Mouse (Mus musculus): ENCODE results near the gene Dnph1. TPM values are rescaled to one million over a fixed set of nuclear protein-coding genes. Genes with fewer than 3 reads are reported as not detected.
A peak's percentile ranks its signal among the peaks of the same experiment; 100 is the strongest.

The Dnph1 gene
- total and polyA plus RNA-seq, 2 experiments from 2014 or later: 9.9 to 19.2 TPM

- H3K27me3 ChIP-seq (ENCODE audit: insufficient read depth, low read length): no peaks in the 10 kb centered on the region
- no peak overlapping the region for H3K4me3 ChIP-seq (ENCODE audit: low read length)
- H3K4me1 ChIP-seq (ENCODE audit: insufficient read depth, low read length): no peaks in the 10 kb centered on the region
- no peak for DNase-seq (ENCODE audit: low spot score)
- no peaks in the 10 kb centered on the region for H3K9me3 ChIP-seq (ENCODE audit: low read length)
- no peak overlapping the region for H3K9ac ChIP-seq (replicated peaks; ENCODE audit: low read length)
- no peak overlapping the region for H3K27ac ChIP-seq
- peaks cover 9% of the 10 kb centered on the region for H3K36me3 ChIP-seq (ENCODE audit: insufficient read depth, low read length)
- TF ChIP-seq CTCF (IDR thresholded peaks at IDR 0.05; ENCODE audit: low read depth): no peak
- ATAC-seq: no peak
- 60% methylated on average over 10 of the region's 10 CpGs for WGBS
- H3K4me2 ChIP-seq (ENCODE audit: low read depth, low read length): 0 out of 2 replicates have a peak overlapping the region, but pooled peaks have one; percentile 8
These were observed 23.5 kb downstream of the Dnph1 start for GRCm38 (mm10) chr17:46519971-46520370.

GRCm38 (mm10) chr17:46520385-46520979 lies 24.0 kb downstream of the Dnph1 start:
- H3K4me2 ChIP-seq (ENCODE audit: low read depth, low read length): 0 out of 2 replicates have a peak overlapping the region, but pooled peaks have one; percentile 8
- H3K36me3 ChIP-seq (ENCODE audit: insufficient read depth, low read length): peaks cover 12% of the 10 kb centered on the region
- H3K4me3 ChIP-seq (ENCODE audit: low read length): no peak overlapping the region
- H3K4me1 ChIP-seq (ENCODE audit: insufficient read depth, low read length): no peaks in the 10 kb centered on the region
- 49% methylated on average over 25 of the region's 25 CpGs for WGBS
- no peaks in the 10 kb centered on the region for H3K9me3 ChIP-seq (ENCODE audit: low read length)
- no peak overlapping the region for H3K9ac ChIP-seq (replicated peaks; ENCODE audit: low read length)
- no peaks in the 10 kb centered on the region for H3K27me3 ChIP-seq (ENCODE audit: insufficient read depth, low read length)
- DNase-seq (ENCODE audit: low spot score) (no peak), ATAC-seq (peak; percentile 36; the same call in 1 of the 2 replicates)
- TF ChIP-seq CTCF (IDR thresholded peaks at IDR 0.05; ENCODE audit: low read depth): no peak
- no peak overlapping the region for H3K27ac ChIP-seq

GRCm38 (mm10) chr17:46521174-46521573 lies 24.7 kb downstream of the Dnph1 start:
- no peak for DNase-seq (ENCODE audit: low spot score)
- H3K9ac ChIP-seq (replicated peaks; ENCODE audit: low read length): no peak overlapping the region
- no peak overlapping the region for H3K4me2 ChIP-seq (ENCODE audit: low read depth, low read length)
- no peak overlapping the region for H3K27ac ChIP-seq
- TF ChIP-seq CTCF (IDR thresholded peaks at IDR 0.05; ENCODE audit: low read depth): no peak
- no peak overlapping the region for H3K4me3 ChIP-seq (ENCODE audit: low read length)
- H3K4me1 ChIP-seq (ENCODE audit: insufficient read depth, low read length): no peaks in the 10 kb centered on the region
- ATAC-seq: no peak
- H3K27me3 ChIP-seq (ENCODE audit: insufficient read depth, low read length): no peaks in the 10 kb centered on the region
- WGBS: 75% methylated on average over 9 of the region's 9 CpGs
- no peaks in the 10 kb centered on the region for H3K9me3 ChIP-seq (ENCODE audit: low read length)
- peaks cover 16% of the 10 kb centered on the region for H3K36me3 ChIP-seq (ENCODE audit: insufficient read depth, low read length)

- Histone ChIP-seq H3K27ac (no peak overlapping the region), H3K27me3 (ENCODE audit: insufficient read depth, low read length) (no peaks in the 10 kb centered on the region), H3K4me1 (ENCODE audit: insufficient read depth, low read length) (no peaks in the 10 kb centered on the region), H3K4me2 (ENCODE audit: low read depth, low read length) (no peak overlapping the region), H3K9ac (replicated peaks; ENCODE audit: low read length) (no peak overlapping the region), H3K9me3 (ENCODE audit: low read length) (no peaks in the 10 kb centered on the region), H3K4me3 (ENCODE audit: low read length) (no peak overlapping the region), H3K36me3 (ENCODE audit: insufficient read depth, low read length) (peaks cover 19% of the 10 kb centered on the region)
- WGBS: 37% methylated on average over 24 of the region's 24 CpGs
- DNase-seq (ENCODE audit: low spot score) (peak; percentile 30), ATAC-seq (peak; percentile 35; the same call in 1 of the 2 replicates)
- TF ChIP-seq CTCF (IDR thresholded peaks at IDR 0.05; ENCODE audit: low read depth): peak; percentile 36; the same call in 1 of the 2 replicates
These were observed 25.6 kb downstream of the Dnph1 start for GRCm38 (mm10) chr17:46521963-46522668.

- no peak overlapping the region for H3K9ac ChIP-seq (replicated peaks; ENCODE audit: low read length)
- no peaks in the 10 kb centered on the region for H3K27me3 ChIP-seq (ENCODE audit: insufficient read depth, low read length)
- no peak overlapping the region for H3K4me3 ChIP-seq (ENCODE audit: low read length)
- H3K4me1 ChIP-seq (ENCODE audit: insufficient read depth, low read length): no peaks in the 10 kb centered on the region
- H3K27ac ChIP-seq: no peak overlapping the region
- H3K4me2 ChIP-seq (ENCODE audit: low read depth, low read length): no peak overlapping the region
- no peak for TF ChIP-seq CTCF (IDR thresholded peaks at IDR 0.05; ENCODE audit: low read depth)
- H3K36me3 ChIP-seq (ENCODE audit: insufficient read depth, low read length): peaks cover 23% of the 10 kb centered on the region
- H3K9me3 ChIP-seq (ENCODE audit: low read length): no peaks in the 10 kb centered on the region
- no peak for ATAC-seq
- WGBS: 90% methylated on average over 10 of the region's 10 CpGs
- no peak for DNase-seq (ENCODE audit: low spot score)
These were observed 28.6 kb downstream of the Dnph1 start for GRCm38 (mm10) chr17:46525065-46525464.

GRCm38 (mm10) chr17:46525579-46526307 lies 29.2 kb downstream of the Dnph1 start:
- H3K4me2 ChIP-seq (ENCODE audit: low read depth, low read length): no peak overlapping the region
- no peaks in the 10 kb centered on the region for H3K9me3 ChIP-seq (ENCODE audit: low read length)
- H3K27me3 ChIP-seq (ENCODE audit: insufficient read depth, low read length): no peaks in the 10 kb centered on the region
- H3K36me3 ChIP-seq (ENCODE audit: insufficient read depth, low read length): peaks cover 21% of the 10 kb centered on the region
- peak; percentile 98 for TF ChIP-seq CTCF (IDR thresholded peaks at IDR 0.05; ENCODE audit: low read depth)
- H3K4me1 ChIP-seq (ENCODE audit: insufficient read depth, low read length): no peaks in the 10 kb centered on the region
- H3K27ac ChIP-seq: peak overlapping the region; percentile 12; the same call in 1 of the 2 replicates
- H3K4me3 ChIP-seq (ENCODE audit: low read length): no peak overlapping the region
- DNase-seq (ENCODE audit: low spot score): peak; percentile 85
- no peak overlapping the region for H3K9ac ChIP-seq (replicated peaks; ENCODE audit: low read length)
- ATAC-seq: peak; percentile 66
- WGBS: 30% methylated on average over 12 of the region's 12 CpGs

Data from hindbrain, postnatal 0 days (tissue).